Mouse (Mus musculus): ENCODE results near the gene Zar1l. TPM values are rescaled to one million over a fixed set of nuclear protein-coding genes. Genes with fewer than 3 reads are reported as not detected.

Gene Zar1l
- total and polyA plus RNA-seq, 3 experiments = not detected

GRCm38 (mm10) chr5:150478612-150479011 lies 39.4 kb downstream of the Zar1l start:
- no peak for TF ChIP-seq MEF2A (IDR thresholded peaks at IDR 0.05; ENCODE audit: borderline replicate concordance, low read depth, low read length)
- no peak for TF ChIP-seq POLR2A (IDR thresholded peaks at IDR 0.05; ENCODE audit: low read depth, low read length)
- TF ChIP-seq EP300 (IDR thresholded peaks at IDR 0.05; ENCODE audit: low read length) = no peak
- TF ChIP-seq NRF1 (IDR thresholded peaks at IDR 0.05; ENCODE audit: low read depth, low read length) = no peak
- no peak for TF ChIP-seq RCOR1 (conservative IDR thresholded peaks at IDR 0.05; ENCODE audit: low read depth, low read length)
- no peak for TF ChIP-seq KAT2A (IDR thresholded peaks at IDR 0.05; ENCODE audit: insufficient replicate concordance, low read length)
- no peak for TF ChIP-seq RAD21 (IDR thresholded peaks at IDR 0.05; ENCODE audit: low read depth, low read length)
- TF ChIP-seq CHD2 (IDR thresholded peaks at IDR 0.05; ENCODE audit: low read length) = no peak
- no peak for TF ChIP-seq USF1 (IDR thresholded peaks at IDR 0.05; ENCODE audit: low read depth, low read length)
- TF ChIP-seq BHLHE40 (IDR thresholded peaks at IDR 0.05; ENCODE audit: low read depth, low read length) = no peak
- no peak for TF ChIP-seq MAFK (IDR thresholded peaks at IDR 0.05; ENCODE audit: insufficient replicate concordance, low read length)
- no peak for TF ChIP-seq TBP (conservative IDR thresholded peaks at IDR 0.05; ENCODE audit: low read depth, low read length)
- no peak for TF ChIP-seq JUN (IDR thresholded peaks at IDR 0.05; ENCODE audit: insufficient read depth, low read depth, low read length)
- no peak for TF ChIP-seq MYC (IDR thresholded peaks at IDR 0.05; ENCODE audit: low read depth, low read length)
- no peak for TF ChIP-seq NELFE (IDR thresholded peaks at IDR 0.05; ENCODE audit: low read depth, low read length)
- no peak for TF ChIP-seq CHD1 (IDR thresholded peaks at IDR 0.05; ENCODE audit: low read depth, low read length)
- no peak for TF ChIP-seq IRF4 (IDR thresholded peaks at IDR 0.05; ENCODE audit: low read depth, low read length)
- no peak for TF ChIP-seq MXI1 (IDR thresholded peaks at IDR 0.05; ENCODE audit: low read depth, low read length)
- no peak for TF ChIP-seq HCFC1 (IDR thresholded peaks at IDR 0.05; ENCODE audit: low read depth, low read length)
- no peak for TF ChIP-seq ETS1 (conservative IDR thresholded peaks at IDR 0.05; ENCODE audit: low read depth, low read length)
- Histone ChIP-seq H3K4me2 (ENCODE audit: insufficient read depth, low read depth, poor library complexity, severe bottlenecking) (no peak overlapping the region), H3K79me2 (replicated peaks; ENCODE audit: control insufficient read depth, extremely low read depth, insufficient read depth, poor library complexity, severe bottlenecking) (no peaks in the 10 kb centered on the region), H3K9ac (ENCODE audit: insufficient read depth, low read depth) (no peak overlapping the region), H3K4me3 (replicated peaks in 1 of 3; ENCODE audit: low read depth in 2 of 3, low read length in 2 of 3, poor library complexity in 1 of 3) (no peak overlapping the region), H3K36me3 (replicated peaks in 1 of 2; ENCODE audit: control insufficient read depth in 1 of 2, insufficient read depth in 1 of 2, low read length in 1 of 2) (no peaks in the 10 kb centered on the region), H3K4me1 (ENCODE audit: control insufficient read depth in 1 of 2, insufficient read depth in 2 of 2) (0 out of 4 replicates have a peak, but pooled peaks cover 0 to 2% of the 10 kb centered on the region in 2 experiments), H3K27me3 (replicated peaks) (no peaks in the 10 kb centered on the region), H3K9me3 (replicated peaks; ENCODE audit: low read length) (no peaks in the 10 kb centered on the region), H3K27ac (ENCODE audit: insufficient read depth, low read depth) (no peak overlapping the region)
- dilution Hi-C loops (cut with MboI; ENCODE audit: extremely low pct_ligation_motif_present, extremely low pct_unique_long_range_greater_than_20kb, low sequenced_read_pairs) (no loop called here), in situ Hi-C loops (cut with MboI; ENCODE audit: low pct_ligation_motif_present, low pct_unique_long_range_greater_than_20kb, low sequenced_read_pairs) (no loop called here)
- no peak for DNase-seq (ENCODE audit: extremely low read depth)

- H3K9ac ChIP-seq (ENCODE audit: insufficient read depth, low read depth) = no peak overlapping the region
- H3K4me2 ChIP-seq (ENCODE audit: insufficient read depth, low read depth, poor library complexity, severe bottlenecking) = no peak overlapping the region
- no peaks in the 10 kb centered on the region for H3K27me3 ChIP-seq (replicated peaks)
- no peaks in the 10 kb centered on the region for H3K36me3 ChIP-seq (replicated peaks in 1 of 2; ENCODE audit: control insufficient read depth in 1 of 2, insufficient read depth in 1 of 2, low read length in 1 of 2)
- no peak overlapping the region for H3K27ac ChIP-seq (ENCODE audit: insufficient read depth, low read depth)
- H3K79me2 ChIP-seq (replicated peaks; ENCODE audit: control insufficient read depth, extremely low read depth, insufficient read depth, poor library complexity, severe bottlenecking) = no peaks in the 10 kb centered on the region
- H3K9me3 ChIP-seq (replicated peaks; ENCODE audit: low read length) = no peaks in the 10 kb centered on the region
- in situ Hi-C loops (cut with MboI; ENCODE audit: low pct_ligation_motif_present, low pct_unique_long_range_greater_than_20kb, low sequenced_read_pairs) (no loop called here), dilution Hi-C loops (cut with MboI; ENCODE audit: extremely low pct_ligation_motif_present, extremely low pct_unique_long_range_greater_than_20kb, low sequenced_read_pairs) (no loop called here)
- no peak for DNase-seq (ENCODE audit: extremely low read depth)
- 0 out of 4 replicates have a peak, but pooled peaks cover 0 to 1% of the 10 kb centered on the region in 2 experiments for H3K4me1 ChIP-seq (ENCODE audit: control insufficient read depth in 1 of 2, insufficient read depth in 2 of 2)
- no peak for TF ChIP-seq ZC3H11A (IDR thresholded peaks at IDR 0.05; ENCODE audit: low read depth, low read length)
- H3K4me3 ChIP-seq (replicated peaks in 1 of 3; ENCODE audit: low read depth in 2 of 3, low read length in 2 of 3, poor library complexity in 1 of 3) = no peak overlapping the region
Measured at GRCm38 (mm10) chr5:150477364-150477763, 40.6 kb downstream of the Zar1l start.

Data from CH12.LX (cell line).